Mouse (Mus musculus): ENCODE measurements around the gene Cdsn. TPM values are rescaled to one million over a fixed set of nuclear protein-coding genes. Genes with fewer than 3 reads are reported as not detected.
"Not testable (repeated sequence)": the region's sequence is repeated elsewhere in the genome, so short reads cannot be mapped to it uniquely, and the experiment has no call there.

Gene Cdsn
- not detected in 2 replicates for polyA plus RNA-seq (2016; fragmentation: Nextera tagmentation; extraction: Ambion mirVana)

DNA sequence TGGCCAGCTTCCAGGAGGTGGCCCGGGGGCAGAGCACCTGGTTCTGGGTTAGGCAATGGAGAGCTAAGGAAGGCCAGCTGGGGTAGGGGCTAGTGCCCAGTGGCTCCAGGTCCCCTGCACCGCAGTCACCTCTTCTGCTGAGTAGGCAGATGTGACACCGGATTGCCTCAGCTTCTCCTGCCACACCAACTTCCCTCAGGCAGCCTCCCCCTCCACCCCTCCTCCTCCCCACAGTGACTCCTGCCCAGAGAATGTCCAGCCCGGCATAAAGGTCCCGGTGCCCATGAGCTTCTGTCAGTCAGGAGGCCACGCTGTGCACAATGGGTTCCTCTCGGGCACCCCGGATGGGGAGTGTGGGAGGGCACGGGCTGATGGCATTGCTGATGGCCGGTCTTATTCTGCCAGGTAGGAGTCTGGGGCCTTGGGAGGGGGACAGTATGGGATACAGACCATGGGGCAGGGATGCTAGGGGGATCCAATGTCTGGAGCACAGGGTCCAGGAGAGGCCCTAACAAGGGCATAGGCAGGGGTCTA, at the start of gene Cdsn:
TSS of gene Cdsn (plus strand) at position 248 of the 534 bp plus-strand sequence.
- Histone ChIP-seq H3K4me1 (peaks cover 11% of the 10 kb centered on the region), H3K9me3 (no peaks in the 10 kb centered on the region), H3K36me3 (replicated peaks) (no peaks in the 10 kb centered on the region), H3K4me3 (no peak within 1 kb of the TSS), H3K27ac (no peak within 1 kb of the TSS), H3K27me3 (ENCODE audit: poor library complexity, severe bottlenecking) (no peaks in the 10 kb centered on the region)
- WGBS: 78% methylated on average over 10 of the region's 10 CpGs
- DNase-seq (ENCODE audit: extremely low spot score, low spot score): no peak

DNA sequence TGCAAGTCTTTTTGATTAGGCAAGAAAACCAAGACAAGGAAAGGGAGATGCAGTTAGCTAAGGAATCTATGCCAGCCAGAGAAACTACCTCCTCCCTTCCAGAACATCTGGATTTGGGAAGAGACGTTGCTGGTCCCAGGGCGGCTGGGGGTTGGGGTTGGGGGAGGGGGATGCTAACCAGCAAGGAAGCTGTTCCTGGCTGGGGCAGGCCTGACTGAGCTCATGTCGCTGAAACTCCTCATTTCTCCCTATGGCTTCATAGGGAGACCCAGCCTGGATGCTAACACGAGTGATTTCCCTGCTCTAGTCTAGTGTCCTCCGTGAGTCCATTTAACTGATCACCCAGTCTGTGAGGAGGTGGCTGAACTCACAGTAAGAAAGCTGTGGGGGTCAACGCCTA, 49.7 kb upstream of the Cdsn start:
- H3K9me3 ChIP-seq: 0 out of 2 replicates have a peak, but pooled peaks cover 3% of the 10 kb centered on the region
- H3K4me1 ChIP-seq: peaks cover 30% of the 10 kb centered on the region
- no peak for DNase-seq (ENCODE audit: extremely low spot score, low spot score)
- peak overlapping the region; percentile 51; the same call in 1 of the 2 replicates for H3K27ac ChIP-seq
- no peak overlapping the region for H3K4me3 ChIP-seq
- 3% methylated on average over 6 of the region's 6 CpGs for WGBS
- no peaks in the 10 kb centered on the region for H3K36me3 ChIP-seq (replicated peaks)
- H3K27me3 ChIP-seq (ENCODE audit: poor library complexity, severe bottlenecking): peaks cover 53% of the 10 kb centered on the region

DNA sequence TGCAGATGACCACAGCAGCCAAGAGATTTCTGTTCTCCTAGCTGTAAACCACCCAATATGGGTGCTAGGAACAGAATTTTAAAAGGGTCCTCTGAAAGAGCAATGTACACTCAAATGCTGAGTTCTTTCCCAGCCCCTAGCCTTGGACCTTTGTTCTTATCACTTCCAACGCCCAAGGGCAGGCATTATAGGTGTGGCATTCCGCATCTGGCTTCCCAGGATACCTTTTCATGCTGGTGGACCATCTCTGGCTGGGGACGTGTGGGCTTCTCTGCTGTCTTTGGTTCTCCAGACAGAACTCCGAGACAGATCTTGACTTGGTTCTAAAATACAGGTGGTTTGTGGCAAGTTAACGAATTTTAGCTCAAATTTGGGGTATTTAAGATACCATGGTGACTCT, 49.2 kb upstream of the Cdsn start:
- 0 out of 2 replicates have a peak, but pooled peaks cover 3% of the 10 kb centered on the region for H3K9me3 ChIP-seq
- H3K36me3 ChIP-seq (replicated peaks): no peaks in the 10 kb centered on the region
- no peak overlapping the region for H3K4me3 ChIP-seq
- peaks cover 30% of the 10 kb centered on the region for H3K4me1 ChIP-seq
- WGBS: 40% methylated on average over 5 of the region's 5 CpGs
- H3K27ac ChIP-seq: no peak overlapping the region
- H3K27me3 ChIP-seq (ENCODE audit: poor library complexity, severe bottlenecking): peaks cover 58% of the 10 kb centered on the region
- no peak for DNase-seq (ENCODE audit: extremely low spot score, low spot score)

DNA sequence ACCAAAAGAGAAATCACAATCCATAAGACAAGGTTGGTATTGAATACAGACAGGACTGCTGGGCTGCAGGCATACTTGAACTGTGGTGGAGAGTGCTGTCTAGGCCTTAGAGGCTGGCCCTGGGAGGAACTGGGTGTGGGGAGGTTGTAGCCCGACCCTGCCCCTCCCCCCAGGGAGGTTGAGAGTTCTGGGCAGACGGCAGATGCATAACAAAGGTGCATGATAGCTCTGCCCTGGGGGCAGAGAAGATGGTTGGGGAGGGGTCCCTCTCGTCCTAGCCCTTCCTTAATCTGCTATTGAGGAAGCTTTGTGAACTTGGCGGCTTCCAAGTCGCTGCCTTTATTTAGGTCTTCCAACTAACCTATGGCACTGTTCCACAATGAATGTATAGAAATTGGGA, 48.1 kb upstream of the Cdsn start:
- WGBS: 17% methylated on average over 5 of the region's 5 CpGs
- peaks cover 69% of the 10 kb centered on the region for H3K27me3 ChIP-seq (ENCODE audit: poor library complexity, severe bottlenecking)
- no peak for DNase-seq (ENCODE audit: extremely low spot score, low spot score)
- 0 out of 2 replicates have a peak, but pooled peaks cover 3% of the 10 kb centered on the region for H3K9me3 ChIP-seq
- H3K4me1 ChIP-seq: peaks cover 31% of the 10 kb centered on the region
- H3K4me3 ChIP-seq: no peak overlapping the region
- H3K27ac ChIP-seq: no peak overlapping the region
- H3K36me3 ChIP-seq (replicated peaks): no peaks in the 10 kb centered on the region

DNA sequence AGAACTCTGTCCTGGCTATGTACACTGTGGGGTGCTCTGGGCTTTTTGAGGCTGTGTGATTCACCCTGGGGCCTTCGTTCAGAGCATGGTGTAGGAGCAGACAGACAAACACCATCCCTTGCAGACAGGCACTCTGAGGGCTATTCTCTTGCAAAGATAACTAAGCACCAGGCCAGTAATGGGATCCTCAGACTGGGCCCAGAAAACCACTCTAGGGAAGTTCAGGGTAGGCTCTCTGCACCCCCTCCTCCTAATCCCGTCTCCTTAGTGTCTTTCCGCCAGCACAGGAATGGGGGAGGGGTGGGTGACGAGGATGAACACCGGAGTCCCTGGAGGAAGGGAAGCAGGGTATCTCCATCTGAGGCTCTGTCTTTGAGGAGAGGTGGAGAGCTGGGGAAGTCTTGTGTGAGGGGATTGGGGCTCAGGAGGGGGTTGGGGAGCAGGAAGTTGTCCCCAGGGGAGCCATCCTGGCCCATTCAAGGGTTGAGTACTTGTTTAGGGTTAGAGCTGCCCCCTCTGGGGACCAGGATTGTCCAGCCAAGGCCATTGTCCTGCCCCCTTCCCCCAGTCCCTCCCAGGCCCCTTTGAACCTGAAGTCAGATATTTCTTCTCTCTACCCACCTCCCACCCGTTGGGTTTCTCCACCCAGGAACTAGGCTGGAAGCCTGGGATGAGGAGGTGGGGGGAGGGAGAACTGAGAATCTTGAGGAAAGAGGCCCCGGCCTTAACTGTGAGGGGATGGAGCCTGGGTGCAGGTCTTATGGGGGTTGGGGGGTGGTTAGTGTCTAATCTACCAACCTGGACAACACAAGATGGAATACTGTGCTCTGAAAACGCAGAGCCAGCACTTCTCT, 47.1 kb upstream of the Cdsn start:
- H3K4me1 ChIP-seq: peaks cover 38% of the 10 kb centered on the region
- H3K9me3 ChIP-seq: 0 out of 2 replicates have a peak, but pooled peaks cover 3% of the 10 kb centered on the region
- peaks cover 77% of the 10 kb centered on the region for H3K27me3 ChIP-seq (ENCODE audit: poor library complexity, severe bottlenecking)
- H3K4me3 ChIP-seq: no peak overlapping the region
- no peak overlapping the region for H3K27ac ChIP-seq
- WGBS: 12% methylated on average over 8 of the region's 8 CpGs
- no peak for DNase-seq (ENCODE audit: extremely low spot score, low spot score)
- no peaks in the 10 kb centered on the region for H3K36me3 ChIP-seq (replicated peaks)

DNA sequence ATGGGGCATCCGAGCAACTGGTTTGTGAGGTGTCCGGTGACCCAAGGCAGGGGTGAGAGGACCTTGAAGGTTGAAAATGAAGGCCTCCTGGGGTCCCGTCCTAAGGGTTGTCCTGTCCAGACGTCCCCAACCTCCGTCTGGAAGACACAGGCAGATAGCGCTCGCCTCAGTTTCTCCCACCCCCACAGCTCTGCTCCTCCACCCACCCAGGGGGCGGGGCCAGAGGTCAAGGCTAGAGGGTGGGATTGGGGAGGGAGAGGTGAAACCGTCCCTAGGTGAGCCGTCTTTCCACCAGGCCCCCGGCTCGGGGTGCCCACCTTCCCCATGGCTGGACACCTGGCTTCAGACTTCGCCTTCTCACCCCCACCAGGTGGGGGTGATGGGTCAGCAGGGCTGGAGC, 46.2 kb upstream of the Cdsn start, which contains the start of gene Pou5f1:
TSS of gene Pou5f1 (plus strand) at position 243 of the 400 bp plus-strand sequence.
- H3K4me3 ChIP-seq: no peak within 1 kb of the TSS
- peaks cover 77% of the 10 kb centered on the region for H3K27me3 ChIP-seq (ENCODE audit: poor library complexity, severe bottlenecking)
- 0 out of 2 replicates have a peak, but pooled peaks cover 3% of the 10 kb centered on the region for H3K9me3 ChIP-seq
- H3K27ac ChIP-seq: no peak within 1 kb of the TSS
- H3K36me3 ChIP-seq (replicated peaks): no peaks in the 10 kb centered on the region
- WGBS: 22% methylated on average over 13 of the region's 13 CpGs
- no peak for DNase-seq (ENCODE audit: extremely low spot score, low spot score)
- peaks cover 38% of the 10 kb centered on the region for H3K4me1 ChIP-seq

DNA sequence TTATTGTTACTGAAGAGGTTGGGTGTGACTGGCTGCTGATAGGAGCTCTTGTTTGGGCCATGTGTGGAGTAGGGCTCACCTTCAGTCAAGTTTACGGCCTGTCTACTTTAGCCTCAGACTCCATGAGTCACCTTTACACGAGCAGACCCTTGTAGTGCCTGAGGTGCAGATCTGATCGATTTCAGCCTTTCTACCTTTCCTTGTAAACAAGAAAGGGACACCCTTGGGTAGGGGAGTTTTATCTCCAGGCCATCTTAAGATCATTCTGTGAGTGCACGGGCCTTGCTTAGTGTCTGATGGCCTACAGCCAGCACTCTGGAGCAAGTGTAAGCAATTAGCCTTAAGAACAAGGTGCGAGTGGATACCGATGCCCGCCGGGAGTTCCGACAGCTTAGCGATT, 45.0 kb upstream of the Cdsn start:
- 6% methylated on average over 10 of the region's 10 CpGs for WGBS
- Histone ChIP-seq H3K27me3 (ENCODE audit: poor library complexity, severe bottlenecking) (peaks cover 75% of the 10 kb centered on the region), H3K27ac (no peak overlapping the region), H3K4me3 (no peak overlapping the region), H3K9me3 (0 out of 2 replicates have a peak, but pooled peaks cover 3% of the 10 kb centered on the region), H3K36me3 (replicated peaks) (no peaks in the 10 kb centered on the region), H3K4me1 (peaks cover 37% of the 10 kb centered on the region)
- no peak for DNase-seq (ENCODE audit: extremely low spot score, low spot score)

DNA sequence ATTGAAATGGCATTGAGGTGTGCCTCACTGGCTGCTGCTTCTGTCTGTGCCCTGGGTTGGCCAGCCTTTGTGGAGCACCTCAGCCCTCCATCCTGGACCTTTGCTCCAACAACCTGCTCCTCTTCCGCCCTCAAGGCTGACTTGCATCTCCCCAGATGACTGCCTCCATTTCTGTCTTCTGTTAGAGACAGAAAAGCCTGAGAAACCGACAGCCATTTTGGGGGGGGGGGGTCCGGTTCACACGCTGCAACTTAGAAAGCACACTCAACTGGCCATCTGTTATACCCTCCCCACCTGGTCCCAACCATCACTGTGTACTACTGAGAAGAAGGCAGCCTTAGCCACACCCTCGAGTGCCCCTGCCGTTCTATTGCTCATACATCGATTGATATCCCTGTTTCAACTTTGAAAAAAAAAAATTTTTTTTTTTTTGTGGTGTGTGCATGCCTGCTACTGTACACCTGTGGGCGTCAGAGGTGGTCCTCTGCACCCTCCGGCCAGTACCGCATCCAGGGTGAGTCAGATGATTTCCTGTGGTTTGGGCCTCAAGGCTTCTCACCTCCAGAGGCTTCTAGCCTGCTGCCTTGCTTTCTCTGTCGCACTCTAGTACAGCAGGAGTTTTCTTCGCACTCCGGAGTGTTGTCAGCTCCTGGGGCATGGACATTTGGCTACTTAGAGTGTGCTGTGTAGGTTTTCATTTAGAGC, 44.2 kb upstream of the Cdsn start:
- Histone ChIP-seq H3K4me1 (peaks cover 29% of the 10 kb centered on the region), H3K9me3 (0 out of 2 replicates have a peak, but pooled peaks cover 3% of the 10 kb centered on the region), H3K27me3 (ENCODE audit: poor library complexity, severe bottlenecking) (peaks cover 68% of the 10 kb centered on the region), H3K27ac (no peak overlapping the region), H3K4me3 (no peak overlapping the region), H3K36me3 (replicated peaks) (peaks cover 6% of the 10 kb centered on the region)
- no peak for DNase-seq (ENCODE audit: extremely low spot score, low spot score)
- 17% methylated on average over 13 of the region's 13 CpGs for WGBS

DNA sequence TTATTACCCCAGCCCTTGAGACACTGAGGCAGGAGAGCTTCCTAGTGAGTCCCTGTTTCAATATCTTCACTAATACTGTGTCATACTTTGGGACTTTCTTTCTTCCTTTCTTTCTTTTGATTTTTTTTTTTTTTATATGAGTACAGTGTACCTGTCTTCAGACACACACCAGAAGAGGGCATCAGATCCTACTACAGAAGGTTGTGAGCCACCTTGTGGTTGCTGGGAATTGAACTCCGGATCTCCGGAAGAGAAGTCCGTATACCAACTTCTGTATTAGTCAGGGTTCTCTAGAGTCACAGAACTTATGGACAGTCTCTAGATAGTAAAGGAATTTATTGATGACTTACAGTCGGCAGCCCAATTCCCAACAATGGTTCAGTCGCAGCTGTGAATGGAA, 43.6 kb upstream of the Cdsn start:
- DNase-seq (ENCODE audit: extremely low spot score, low spot score); H3K9me3 ChIP-seq; H3K4me3 ChIP-seq; H3K27ac ChIP-seq: not testable (repeated sequence)
- peaks cover 63% of the 10 kb centered on the region for H3K27me3 ChIP-seq (ENCODE audit: poor library complexity, severe bottlenecking)
- peaks cover 12% of the 10 kb centered on the region for H3K36me3 ChIP-seq (replicated peaks)
- 54% methylated on average over 5 of the region's 5 CpGs for WGBS
- H3K4me1 ChIP-seq: peaks cover 28% of the 10 kb centered on the region

DNA sequence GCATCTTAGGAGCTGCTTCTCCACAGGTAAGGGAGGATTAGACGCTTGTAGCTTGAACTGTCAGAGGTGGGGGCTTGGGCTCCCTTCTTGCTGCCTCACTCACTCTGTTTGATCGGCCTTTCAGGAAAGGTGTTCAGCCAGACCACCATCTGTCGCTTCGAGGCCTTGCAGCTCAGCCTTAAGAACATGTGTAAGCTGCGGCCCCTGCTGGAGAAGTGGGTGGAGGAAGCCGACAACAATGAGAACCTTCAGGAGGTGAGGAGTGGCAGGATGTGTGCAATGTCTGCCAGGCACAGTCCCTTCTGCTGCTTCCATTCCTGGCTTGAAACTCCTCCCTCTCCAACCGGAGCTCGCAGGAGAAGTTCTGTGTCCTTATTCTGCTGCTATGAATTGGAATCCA, 42.6 kb upstream of the Cdsn start:
- 35% methylated on average over 8 of the region's 8 CpGs for WGBS
- 0 out of 2 replicates have a peak, but pooled peaks cover 3% of the 10 kb centered on the region for H3K9me3 ChIP-seq
- DNase-seq (ENCODE audit: extremely low spot score, low spot score): peak; percentile 39
- peaks cover 53% of the 10 kb centered on the region for H3K27me3 ChIP-seq (ENCODE audit: poor library complexity, severe bottlenecking)
- H3K36me3 ChIP-seq (replicated peaks): peaks cover 17% of the 10 kb centered on the region
- H3K27ac ChIP-seq: no peak overlapping the region
- H3K4me1 ChIP-seq: peaks cover 24% of the 10 kb centered on the region
- H3K4me3 ChIP-seq: no peak overlapping the region

DNA sequence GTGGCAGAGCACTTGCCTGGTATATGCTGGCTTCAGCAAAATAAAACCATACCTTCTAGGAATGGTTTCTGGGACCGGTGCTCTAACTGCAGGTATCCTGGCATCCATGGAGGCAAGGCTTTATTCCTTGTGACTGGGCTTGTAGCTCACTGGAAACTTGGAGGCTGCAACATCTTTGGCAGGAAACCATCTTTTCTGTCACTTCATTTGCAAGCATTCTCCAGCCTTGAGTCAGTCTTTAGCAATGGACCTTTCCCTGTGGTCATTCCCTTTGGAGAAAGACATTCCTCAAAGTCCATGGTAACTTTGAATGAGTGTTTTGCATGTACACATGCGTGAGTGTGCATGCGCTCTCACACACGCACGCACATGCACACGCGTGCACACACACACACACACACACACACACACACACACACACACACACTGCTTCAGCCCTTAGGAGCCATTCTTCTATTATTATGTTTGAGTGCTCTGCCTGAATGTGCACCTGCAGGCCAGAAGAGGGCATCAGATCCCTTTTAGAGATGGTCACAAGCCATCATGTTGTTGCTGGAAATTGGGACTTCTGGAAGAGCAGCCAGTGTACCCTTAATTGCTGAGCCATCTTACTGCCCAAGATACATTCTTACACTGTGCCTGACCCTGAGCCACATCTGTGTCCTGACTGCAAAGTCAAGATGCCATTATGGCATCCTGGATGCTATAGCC, 38.9 kb upstream of the Cdsn start:
- WGBS: 89% methylated on average over 7 of the region's 7 CpGs
- DNase-seq (ENCODE audit: extremely low spot score, low spot score): no peak
- peaks cover 39% of the 10 kb centered on the region for H3K4me1 ChIP-seq

DNA sequence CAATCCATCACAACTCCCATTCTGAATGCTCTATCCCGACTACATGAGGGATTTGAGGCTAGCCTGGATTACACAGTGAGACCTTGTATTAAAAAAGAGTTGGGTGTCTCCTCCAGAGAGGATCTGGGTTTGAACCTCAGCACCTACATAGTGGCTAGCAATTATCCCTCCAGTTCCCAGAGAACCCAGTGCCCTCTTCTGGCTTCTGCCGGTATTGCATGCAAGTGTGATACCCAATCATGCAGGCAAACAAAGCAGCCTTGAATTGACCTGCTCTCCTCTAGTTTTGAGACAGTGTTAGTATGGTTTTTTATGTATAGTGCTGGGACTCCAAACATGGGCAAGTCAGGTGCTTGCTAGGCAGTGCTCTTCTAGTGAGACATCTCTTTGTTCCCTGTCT, 38.0 kb upstream of the Cdsn start:
- H3K9me3 ChIP-seq: no peaks in the 10 kb centered on the region
- 10% methylated on average over 2 of the region's 2 CpGs for WGBS
- peak overlapping the region; percentile 32; the same call in 1 of the 2 replicates for H3K27ac ChIP-seq
- peaks cover 22% of the 10 kb centered on the region for H3K36me3 ChIP-seq (replicated peaks)
- peak overlapping the region; percentile 70; the same call in 1 of the 2 replicates for H3K4me3 ChIP-seq
- DNase-seq (ENCODE audit: extremely low spot score, low spot score): peak; percentile 84
- peaks cover 17% of the 10 kb centered on the region for H3K27me3 ChIP-seq (ENCODE audit: poor library complexity, severe bottlenecking)
- peaks cover 45% of the 10 kb centered on the region for H3K4me1 ChIP-seq

More for the DNA sequence above, 38.9 kb upstream of the Cdsn start:
- no peaks in the 10 kb centered on the region for H3K9me3 ChIP-seq
- H3K36me3 ChIP-seq (replicated peaks): peaks cover 22% of the 10 kb centered on the region
- no peak overlapping the region for H3K4me3 ChIP-seq
- H3K27ac ChIP-seq: no peak overlapping the region
- H3K27me3 ChIP-seq (ENCODE audit: poor library complexity, severe bottlenecking): peaks cover 25% of the 10 kb centered on the region
